11 mouse cellular contexts compared by ENCODE assay signal in the genomic region with DNA sequence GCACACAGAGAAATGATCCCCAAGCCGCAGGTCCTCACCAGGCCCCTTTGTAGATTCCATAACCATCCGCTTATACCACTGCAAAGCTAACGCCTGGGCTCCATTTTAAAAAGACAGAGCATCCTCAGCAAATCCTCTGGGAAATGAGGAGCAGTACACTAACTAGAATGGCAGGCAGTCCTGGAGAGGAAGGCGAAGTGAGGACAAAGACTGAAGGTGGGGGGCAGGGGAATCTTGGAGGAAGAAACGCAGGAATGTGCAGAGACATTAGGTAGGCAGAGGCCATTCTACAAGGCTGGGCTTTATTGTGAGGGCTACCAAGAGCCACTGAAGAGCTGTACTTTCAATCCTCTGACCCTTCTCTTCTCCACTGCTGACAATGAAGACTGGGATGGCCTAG. TPM values are rescaled to one million over a fixed set of nuclear protein-coding genes. Genes with fewer than 3 reads are reported as not detected.
DNase-seq lines count a peak whose midpoint lies in the region; ATAC-seq lines count a peak whose summit lies in the region.
"Had no signal": no experiment of that assay in that cellular context is flagged by ENCODE, and none has a peak within 500 bp of the region (broad histone marks: within the 10 kb centered on the region; RNA-seq: fewer than 3 reads in every experiment).

No protein-coding gene starts in this region.

- ATAC-seq in heart, embryonic 14.5 days (ENCODE audit: insufficient number of reproducible peaks, insufficient read depth, low FRiP score, low read depth): no peak
- ATAC-seq in midbrain, embryonic 13.5 days: no peak
- ATAC-seq in midbrain, embryonic 16.5 days: no peak
- no peak for ATAC-seq in intestine, embryonic 16.5 days

- intact Hi-C loops in heart, postnatal 36 days (cut with DNase I): no loop called here
- intact Hi-C loops in left cerebral cortex, postnatal 36 days (cut with DNase I): no loop called here

- no peak overlapping the region for H3K4me3 ChIP-seq in heart, embryonic 14.5 days (ENCODE audit: control insufficient read depth in 1 of 2, insufficient read depth in 1 of 2, low read depth in 1 of 2, low read length in 2 of 2)
- no peak overlapping the region for H3K4me3 ChIP-seq in midbrain, embryonic 13.5 days (replicated peaks)
- no peak overlapping the region for H3K4me3 ChIP-seq in midbrain, embryonic 16.5 days (ENCODE audit: low read depth, low read length)
- no peak overlapping the region for H3K4me3 ChIP-seq in intestine, embryonic 16.5 days (ENCODE audit: low read length)

- no peaks in the 10 kb centered on the region for H3K27me3 ChIP-seq in heart, embryonic 14.5 days (ENCODE audit: control insufficient read depth, insufficient read depth, low read length)
- H3K27me3 ChIP-seq in midbrain, embryonic 13.5 days: no peaks in the 10 kb centered on the region
- H3K27me3 ChIP-seq in midbrain, embryonic 16.5 days (ENCODE audit: control insufficient read depth, insufficient read depth, low read depth, low read length): no peaks in the 10 kb centered on the region
- no peaks in the 10 kb centered on the region for H3K27me3 ChIP-seq in intestine, embryonic 16.5 days (replicated peaks; ENCODE audit: control insufficient read depth, insufficient read depth, low read length)

- no peak for DNase-seq in heart, postnatal 36 days
- DNase-seq in left cerebral cortex, postnatal 36 days (ENCODE audit: low spot score in 2 of 2): no peak
- no peak for DNase-seq in ovary, adult 18-20 months (ENCODE audit: low spot score)
- DNase-seq: cerebellum, adult 18-20 months; kidney, postnatal 36 days; right cerebral cortex, adult 18-20 months; thymus, postnatal 14 days had no signal

- no peaks in the 10 kb centered on the region for H3K36me3 ChIP-seq in heart, embryonic 14.5 days (ENCODE audit: control insufficient read depth, insufficient read depth, low read length)
- H3K36me3 ChIP-seq in midbrain, embryonic 13.5 days: no peaks in the 10 kb centered on the region
- H3K36me3 ChIP-seq in midbrain, embryonic 16.5 days (ENCODE audit: control insufficient read depth, insufficient read depth, low read length): no peaks in the 10 kb centered on the region
- H3K36me3 ChIP-seq in intestine, embryonic 16.5 days (ENCODE audit: control insufficient read depth, insufficient read depth, low read length): no peaks in the 10 kb centered on the region

- no peak overlapping the region for H3K9ac ChIP-seq in heart, embryonic 14.5 days (ENCODE audit: low read length)
- no peak overlapping the region for H3K9ac ChIP-seq in midbrain, embryonic 13.5 days (replicated peaks)
- no peak overlapping the region for H3K9ac ChIP-seq in midbrain, embryonic 16.5 days (ENCODE audit: low read depth, low read length)
- no peak overlapping the region for H3K9ac ChIP-seq in intestine, embryonic 16.5 days (ENCODE audit: low read depth, low read length)

- 56% methylated on average over 5 of the region's 5 CpGs for WGBS in heart, embryonic 14.5 days
- WGBS in midbrain, embryonic 13.5 days: 53% methylated on average over 5 of the region's 5 CpGs
- 41% methylated on average over 5 of the region's 5 CpGs for WGBS in midbrain, embryonic 16.5 days
- 71% methylated on average over 5 of the region's 5 CpGs for WGBS in intestine, embryonic 16.5 days

- H3K4me1 ChIP-seq in heart, embryonic 14.5 days (ENCODE audit: control insufficient read depth in 2 of 2, insufficient read depth in 2 of 2, low read length in 2 of 2): peaks cover 51 to 83% of the 10 kb centered on the region in 2 experiments
- peaks cover 17% of the 10 kb centered on the region for H3K4me1 ChIP-seq in midbrain, embryonic 13.5 days (replicated peaks)
- no peaks in the 10 kb centered on the region for H3K4me1 ChIP-seq in midbrain, embryonic 16.5 days (ENCODE audit: control insufficient read depth, insufficient read depth, low read length)
- peaks cover 57% of the 10 kb centered on the region for H3K4me1 ChIP-seq in intestine, embryonic 16.5 days (ENCODE audit: control insufficient read depth, insufficient read depth, low read length)

- no peaks in the 10 kb centered on the region for H3K9me3 ChIP-seq in heart, embryonic 14.5 days (ENCODE audit: control insufficient read depth, low read length)
- H3K9me3 ChIP-seq in midbrain, embryonic 13.5 days: no peaks in the 10 kb centered on the region
- no peaks in the 10 kb centered on the region for H3K9me3 ChIP-seq in midbrain, embryonic 16.5 days (replicated peaks; ENCODE audit: control insufficient read depth, low read length, poor library complexity, severe bottlenecking)
- no peaks in the 10 kb centered on the region for H3K9me3 ChIP-seq in intestine, embryonic 16.5 days (ENCODE audit: control insufficient read depth, low read length)

- H3K27ac ChIP-seq in heart, embryonic 14.5 days (replicated peaks in 1 of 2; ENCODE audit: control insufficient read depth in 1 of 2, insufficient read depth in 1 of 2, low read depth in 2 of 2, low read length in 2 of 2): peak overlapping the region; percentile 60 to 81
- H3K27ac ChIP-seq in midbrain, embryonic 13.5 days: 0 out of 2 replicates have a peak overlapping the region, but pooled peaks have one; percentile 33
- H3K27ac ChIP-seq in midbrain, embryonic 16.5 days (ENCODE audit: low read length): no peak overlapping the region
- H3K27ac ChIP-seq in intestine, embryonic 16.5 days (ENCODE audit: low read length): peak overlapping the region; percentile 68

- H3K4me2 ChIP-seq in heart, embryonic 14.5 days (ENCODE audit: low read length): peak overlapping the region; percentile 16; the same call in 1 of the 2 replicates
- H3K4me2 ChIP-seq in midbrain, embryonic 13.5 days (replicated peaks): no peak overlapping the region
- H3K4me2 ChIP-seq in midbrain, embryonic 16.5 days (ENCODE audit: low read length): no peak overlapping the region
- no peak overlapping the region for H3K4me2 ChIP-seq in intestine, embryonic 16.5 days (ENCODE audit: low read depth, low read length)

RNA-seq across cellular contexts. Expression of a gene that starts 19.0 kb away (rescaled TPM):
- 53.0 and 53.3 TPM in 2 replicates for polyA plus RNA-seq in heart, embryonic 14.5 days (2014; fragmentation: Nextera tagmentation; extraction: Ambion mirVana)
- 100 to 1,000 TPM; 174 to 191 TPM for total RNA-seq in heart, postnatal 36 days (2021)
- 25.4 and 27.1 TPM in 2 replicates for polyA plus RNA-seq in midbrain, embryonic 13.5 days (2015; fragmentation: Nextera tagmentation; extraction: Ambion mirVana)
- polyA plus RNA-seq in midbrain, embryonic 16.5 days (2015; fragmentation: Nextera tagmentation; extraction: Ambion mirVana): 23.4 and 23.5 TPM in 2 replicates
- 76.4 and 81.6 TPM in 2 replicates for polyA plus RNA-seq in intestine, embryonic 16.5 days (2015; fragmentation: Nextera tagmentation; extraction: Ambion mirVana)
- total RNA-seq in left cerebral cortex, postnatal 36 days (2021): 100 to 1,000 TPM in 1 of 2 experiments, 10 to 100 TPM in 1; 88.9 to 102 TPM
